Mouse (Mus musculus) midbrain, embryonic 12.5 days (tissue): ENCODE results near the gene Rbms3. TPM values are rescaled to one million over a fixed set of nuclear protein-coding genes. Genes with fewer than 3 reads are reported as not detected.

ENCODE experiments used
- ATAC-seq: fragments of 200-750 bp; cut with Nextera tagmentation; 2 replicates; pipeline ENCODE4 v1.8.0; 2017; ENCODE audit warnings: low read depth, moderate TSS enrichment, moderate library complexity; ENCODE audit not compliant: low FRiP score
- H3K27ac ChIP-seq: fragments of 300-500 bp; sonication (generic); replicated peaks from 2 replicates; pipeline ENCODE4 v1.5.1; 2016; ENCODE audit warnings: mild to moderate bottlenecking
- H3K27me3 ChIP-seq: fragments of 300-500 bp; sonication (generic); 2 replicates; pipeline ENCODE4 v1.6.1; 2016; ENCODE audit warnings: mild to moderate bottlenecking
- H3K36me3 ChIP-seq: fragments of 300-500 bp; sonication (generic); 2 replicates; pipeline ENCODE4 v1.6.1; 2016
- H3K4me1 ChIP-seq: fragments of 300-500 bp; sonication (generic); 2 replicates; pipeline ENCODE4 v1.6.1; 2016
- H3K4me2 ChIP-seq: fragments of 300-500 bp; sonication (generic); replicated peaks from 2 replicates; pipeline ENCODE4 v1.6.1; 2016; ENCODE audit warnings: mild to moderate bottlenecking, moderate library complexity
- H3K4me3 ChIP-seq: fragments of 300-500 bp; sonication (generic); 2 replicates; pipeline ENCODE4 v1.5.1; 2016; ENCODE audit warnings: mild to moderate bottlenecking
- H3K9ac ChIP-seq: fragments of 300-500 bp; sonication (generic); replicated peaks from 2 replicates; pipeline ENCODE4 v1.6.1; 2016; ENCODE audit warnings: mild to moderate bottlenecking, moderate library complexity
- H3K9me3 ChIP-seq: fragments of 300-500 bp; sonication (generic); 2 replicates; pipeline ENCODE4 v1.6.1; 2016; ENCODE audit warnings: mild to moderate bottlenecking
- WGBS: fragments of 180-500 bp; shearing (Covaris S2); methylation state at CpG from one replicate; pipeline ENCODE4 v1.1.7; 2016; 5-methylcytosine and 5-hydroxymethylcytosine counted together
- polyA plus RNA-seq: library from polyadenylated mRNA; unstranded; fragments of >200 nt; fragmentation: Nextera tagmentation; extraction: Ambion mirVana; gene quantifications from 2 replicates; pipeline ENCODE4 v1.2.1, GENCODE M21; 2016

Rbms3 gene
- polyA plus RNA-seq, 1 experiment from 2014 or later: 25.8 TPM

GRCm38 (mm10) chr9:117154590-117154989 is 475.1 kb downstream of the Rbms3 start:
- no peaks in the 10 kb centered on the region for H3K27me3 ChIP-seq
- H3K4me1 ChIP-seq: peaks cover 5% of the 10 kb centered on the region; the same call in 1 of the 2 replicates
- no peak for ATAC-seq
- no peaks in the 10 kb centered on the region for H3K9me3 ChIP-seq
- H3K4me2 ChIP-seq: no peak overlapping the region
- no peaks in the 10 kb centered on the region for H3K36me3 ChIP-seq
- 89% methylated on average over 4 of the region's 4 CpGs for WGBS
- H3K9ac ChIP-seq: no peak overlapping the region
- no peak overlapping the region for H3K4me3 ChIP-seq
- no peak overlapping the region for H3K27ac ChIP-seq

GRCm38 (mm10) chr9:117153686-117154274 is 475.9 kb downstream of the Rbms3 start:
- H3K4me2 ChIP-seq: no peak overlapping the region
- H3K4me3 ChIP-seq: no peak overlapping the region
- no peaks in the 10 kb centered on the region for H3K27me3 ChIP-seq
- ATAC-seq: no peak
- H3K9ac ChIP-seq: no peak overlapping the region
- no peaks in the 10 kb centered on the region for H3K36me3 ChIP-seq
- H3K9me3 ChIP-seq: no peaks in the 10 kb centered on the region
- peaks cover 5% of the 10 kb centered on the region; the same call in 1 of the 2 replicates for H3K4me1 ChIP-seq
- H3K27ac ChIP-seq: peak overlapping the region; percentile 10; the same call in 1 of the 2 replicates
- 73% methylated on average over 20 of the region's 20 CpGs for WGBS

DNA sequence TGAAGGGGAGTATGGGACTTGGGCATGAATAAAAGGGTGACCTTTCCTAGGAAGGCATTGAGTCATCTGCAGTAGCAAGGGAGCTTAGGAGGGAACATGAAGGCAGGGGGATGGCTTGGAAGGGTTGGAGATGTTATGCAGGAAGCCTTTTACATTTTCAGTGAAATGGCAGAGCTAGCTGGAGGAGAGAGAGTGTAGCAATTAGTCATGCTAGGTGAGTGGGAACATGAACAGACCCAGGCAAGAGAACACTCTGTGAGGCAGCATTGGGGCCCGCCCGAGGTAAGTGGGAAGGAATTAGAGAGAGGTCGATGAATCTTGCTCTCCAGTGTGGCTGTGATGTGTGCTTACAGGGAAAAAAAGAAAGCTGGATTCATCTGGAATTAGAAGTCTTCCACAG is 477.8 kb downstream of the Rbms3 start:
- H3K9me3 ChIP-seq: no peaks in the 10 kb centered on the region
- whole genome bisulfite sequencing: 87% methylated on average over 3 of the region's 3 CpGs
- H3K9ac ChIP-seq: no peak overlapping the region
- peaks cover 5% of the 10 kb centered on the region; the same call in 1 of the 2 replicates for H3K4me1 ChIP-seq
- H3K27me3 ChIP-seq: no peaks in the 10 kb centered on the region
- no peak overlapping the region for H3K27ac ChIP-seq
- ATAC-seq: no peak
- H3K4me2 ChIP-seq: no peak overlapping the region
- no peak overlapping the region for H3K4me3 ChIP-seq
- H3K36me3 ChIP-seq: no peaks in the 10 kb centered on the region

DNA sequence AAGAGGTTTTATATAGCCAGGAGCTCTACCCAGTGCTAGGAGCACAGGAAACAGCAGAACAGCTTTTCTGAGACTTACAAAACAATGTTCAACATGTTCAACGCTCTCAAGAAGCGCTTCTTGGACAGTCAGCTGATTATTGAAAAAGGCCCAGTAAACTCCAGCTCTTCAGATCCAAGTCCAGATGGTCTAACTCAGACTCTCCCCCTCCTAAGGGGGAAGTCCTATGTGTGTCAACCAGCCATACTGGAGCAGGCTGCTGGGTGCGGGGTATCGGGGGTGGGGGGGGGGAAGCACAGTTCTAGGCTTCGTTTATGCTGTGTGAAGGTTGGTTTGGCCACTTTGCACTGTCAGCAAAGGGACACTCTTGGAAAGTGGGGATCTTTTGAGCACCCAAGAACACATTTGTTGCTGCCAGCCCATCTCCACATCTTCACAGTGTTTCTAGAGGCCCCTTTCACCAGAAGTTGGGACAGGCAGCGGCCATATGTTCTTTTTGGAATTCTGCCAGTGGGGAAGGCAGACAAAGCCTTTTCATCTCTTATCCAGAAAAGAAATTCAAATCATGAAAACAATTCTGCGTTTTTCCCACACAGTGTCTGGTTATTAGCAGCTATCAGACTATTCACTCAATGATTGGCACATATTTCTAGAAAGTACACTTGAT is 485.5 kb downstream of the Rbms3 start:
- Histone ChIP-seq H3K27ac (no peak overlapping the region), H3K4me1 (0 out of 2 replicates have a peak, but pooled peaks cover 2% of the 10 kb centered on the region), H3K36me3 (no peaks in the 10 kb centered on the region), H3K27me3 (no peaks in the 10 kb centered on the region), H3K9ac (no peak overlapping the region), H3K4me3 (no peak overlapping the region), H3K9me3 (no peaks in the 10 kb centered on the region), H3K4me2 (no peak overlapping the region)
- WGBS: 90% methylated on average over 7 of the region's 7 CpGs
- ATAC-seq: no peak

DNA sequence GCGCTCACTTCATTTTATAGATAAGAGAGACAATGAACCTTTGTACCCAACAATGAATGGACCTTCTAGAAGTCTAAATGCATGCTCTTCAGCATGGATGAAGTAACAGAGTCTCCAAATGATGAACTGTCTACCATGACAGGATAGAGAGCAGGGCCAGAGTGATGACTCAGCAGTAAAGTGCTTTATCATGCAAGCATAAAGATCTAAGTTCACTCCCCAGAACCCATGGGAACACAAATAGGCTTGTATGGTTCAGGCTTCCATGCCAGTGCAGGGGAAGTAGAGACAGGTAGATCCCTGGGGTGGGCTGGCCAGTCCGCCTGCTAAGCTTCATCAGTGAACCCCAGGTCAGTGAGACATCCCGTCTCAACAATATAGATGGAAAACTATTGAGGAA is 489.7 kb downstream of the Rbms3 start:
- no peak overlapping the region for H3K4me2 ChIP-seq
- ATAC-seq: no peak
- no peak overlapping the region for H3K9ac ChIP-seq
- H3K4me3 ChIP-seq: no peak overlapping the region
- no peak overlapping the region for H3K27ac ChIP-seq
- H3K9me3 ChIP-seq: no peaks in the 10 kb centered on the region
- H3K4me1 ChIP-seq: no peaks in the 10 kb centered on the region
- 91% methylated on average over 3 of the region's 3 CpGs for WGBS
- no peaks in the 10 kb centered on the region for H3K27me3 ChIP-seq
- no peaks in the 10 kb centered on the region for H3K36me3 ChIP-seq

DNA sequence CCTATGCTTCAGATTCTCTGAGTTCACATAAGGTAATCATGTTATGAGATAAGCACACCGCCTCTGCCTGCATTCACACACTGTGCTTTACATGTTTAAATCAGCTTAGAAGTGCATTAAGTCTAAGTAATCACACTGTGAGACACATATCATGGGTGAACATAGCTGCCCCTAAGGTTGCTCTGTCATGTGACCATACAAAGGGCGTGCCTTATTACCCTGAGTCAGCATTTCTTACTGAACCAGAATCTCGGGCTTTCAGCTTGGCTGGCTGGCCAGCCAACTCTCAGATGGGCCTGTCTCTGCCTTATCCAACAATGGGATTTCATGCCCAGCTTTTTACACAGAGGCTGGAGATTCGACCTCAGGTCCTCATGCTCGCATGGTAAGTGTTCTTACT is 493.3 kb downstream of the Rbms3 start:
- ATAC-seq: no peak
- H3K9me3 ChIP-seq: no peaks in the 10 kb centered on the region
- no peak overlapping the region for H3K9ac ChIP-seq
- 42% methylated on average over 5 of the region's 5 CpGs for WGBS
- H3K27me3 ChIP-seq: no peaks in the 10 kb centered on the region
- H3K4me3 ChIP-seq: no peak overlapping the region
- H3K4me2 ChIP-seq: no peak overlapping the region
- H3K27ac ChIP-seq: no peak overlapping the region
- H3K4me1 ChIP-seq: no peaks in the 10 kb centered on the region
- H3K36me3 ChIP-seq: no peaks in the 10 kb centered on the region

GRCm38 (mm10) chr9:117134043-117134442 is 495.7 kb downstream of the Rbms3 start:
- Histone ChIP-seq H3K4me2 (no peak overlapping the region), H3K9me3 (no peaks in the 10 kb centered on the region), H3K9ac (no peak overlapping the region), H3K36me3 (no peaks in the 10 kb centered on the region), H3K27me3 (no peaks in the 10 kb centered on the region), H3K27ac (no peak overlapping the region), H3K4me1 (no peaks in the 10 kb centered on the region), H3K4me3 (no peak overlapping the region)
- 50% methylated on average over 2 of the region's 2 CpGs for WGBS
- ATAC-seq: no peak

GRCm38 (mm10) chr9:117126816-117127215 is 502.9 kb downstream of the Rbms3 start:
- no peak overlapping the region for H3K27ac ChIP-seq
- 89% methylated on average over 8 of the region's 8 CpGs for WGBS
- no peak overlapping the region for H3K4me3 ChIP-seq
- no peaks in the 10 kb centered on the region for H3K9me3 ChIP-seq
- no peak overlapping the region for H3K4me2 ChIP-seq
- ATAC-seq: no peak
- no peak overlapping the region for H3K9ac ChIP-seq
- 0 out of 2 replicates have a peak, but pooled peaks cover 3% of the 10 kb centered on the region for H3K4me1 ChIP-seq
- H3K36me3 ChIP-seq: no peaks in the 10 kb centered on the region
- H3K27me3 ChIP-seq: no peaks in the 10 kb centered on the region

- no peak for ATAC-seq
- 86% methylated on average over 6 of the region's 6 CpGs for WGBS
- no peak overlapping the region for H3K9ac ChIP-seq
- H3K9me3 ChIP-seq: no peaks in the 10 kb centered on the region
- H3K27me3 ChIP-seq: no peaks in the 10 kb centered on the region
- H3K36me3 ChIP-seq: no peaks in the 10 kb centered on the region
- H3K4me2 ChIP-seq: no peak overlapping the region
- H3K4me3 ChIP-seq: no peak overlapping the region
- H3K27ac ChIP-seq: no peak overlapping the region
- 0 out of 2 replicates have a peak, but pooled peaks cover 3% of the 10 kb centered on the region for H3K4me1 ChIP-seq
Observed at GRCm38 (mm10) chr9:117125844-117126243, 503.9 kb downstream of the Rbms3 start.

DNA sequence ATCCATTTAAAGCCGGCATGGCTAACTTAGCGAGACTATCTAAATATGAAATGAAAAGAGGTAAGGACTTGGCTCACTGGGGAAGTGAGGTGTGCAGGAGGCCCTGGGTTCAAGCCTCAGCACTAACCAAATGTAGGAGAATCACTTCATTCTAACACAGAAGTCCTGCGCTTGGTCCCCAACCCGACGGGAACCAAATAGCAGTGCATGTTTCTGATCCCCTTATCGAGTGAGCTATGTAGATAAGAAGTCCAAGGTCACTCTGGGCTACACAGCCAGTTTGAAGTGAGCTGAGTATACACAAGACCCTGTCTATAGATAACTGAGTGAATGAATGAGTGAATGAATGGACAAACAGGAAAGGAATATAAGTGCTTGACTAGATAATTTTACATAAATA is 508.1 kb downstream of the Rbms3 start:
- H3K27ac ChIP-seq: no peak overlapping the region
- 91% methylated on average over 6 of the region's 6 CpGs for WGBS

DNA sequence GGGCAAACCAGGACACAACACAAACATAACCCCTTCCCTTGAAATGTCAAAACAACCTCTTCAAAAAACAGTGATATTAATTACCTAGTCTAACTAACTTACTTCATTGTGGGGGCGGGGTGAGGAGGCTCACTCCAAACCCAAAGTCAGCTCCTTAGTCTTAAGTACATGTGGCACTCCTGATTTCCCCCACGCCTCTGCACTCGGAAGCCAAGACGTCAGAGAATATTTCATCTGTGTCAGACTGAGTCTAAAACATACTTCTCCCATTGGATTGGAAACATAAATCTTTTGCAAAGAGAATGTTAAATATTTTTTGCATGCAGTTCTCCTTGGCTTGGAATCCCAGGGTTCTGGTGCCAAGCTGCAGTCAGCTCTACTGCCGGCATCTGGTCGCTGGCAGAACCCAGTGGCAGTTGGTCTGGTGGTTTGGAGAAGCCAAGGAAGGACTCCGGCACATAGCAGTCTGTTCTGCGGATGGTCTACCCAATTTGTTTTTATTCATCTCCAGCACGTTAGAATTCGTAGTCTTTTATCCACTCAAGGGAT is 512.5 kb downstream of the Rbms3 start:
- H3K4me3 ChIP-seq: no peak overlapping the region
- H3K9ac ChIP-seq: no peak overlapping the region
- no peaks in the 10 kb centered on the region for H3K27me3 ChIP-seq
- ATAC-seq: no peak
- H3K36me3 ChIP-seq: no peaks in the 10 kb centered on the region
- H3K9me3 ChIP-seq: no peaks in the 10 kb centered on the region
- no peaks in the 10 kb centered on the region for H3K4me1 ChIP-seq
- no peak overlapping the region for H3K4me2 ChIP-seq
- no peak overlapping the region for H3K27ac ChIP-seq
- 90% methylated on average over 10 of the region's 10 CpGs for WGBS

More for the DNA sequence above, 508.1 kb downstream of the Rbms3 start:
- Histone ChIP-seq H3K27me3 (no peaks in the 10 kb centered on the region), H3K4me1 (no peaks in the 10 kb centered on the region), H3K9ac (no peak overlapping the region), H3K9me3 (no peaks in the 10 kb centered on the region), H3K36me3 (no peaks in the 10 kb centered on the region), H3K4me2 (no peak overlapping the region), H3K4me3 (no peak overlapping the region)
- ATAC-seq: no peak

DNA sequence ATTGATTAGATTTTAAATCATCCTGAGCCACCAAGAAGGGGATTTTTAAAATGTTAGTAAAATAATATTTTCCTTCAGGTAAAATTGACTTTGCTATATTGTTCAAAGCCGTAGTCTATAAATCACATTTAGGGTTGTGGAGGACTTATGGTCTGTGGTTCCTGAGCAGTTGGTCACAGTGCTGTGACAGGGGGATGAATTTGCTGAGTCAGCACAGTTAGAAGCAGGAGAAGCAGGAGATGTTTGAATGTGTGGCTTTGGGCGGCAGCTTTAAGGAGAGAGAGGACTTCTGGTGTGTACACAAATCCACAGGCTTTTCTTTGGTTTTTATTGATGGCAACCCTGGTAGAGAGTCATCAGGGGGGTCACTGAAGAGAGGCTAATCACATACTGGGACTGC is 514.1 kb downstream of the Rbms3 start:
- H3K9me3 ChIP-seq: no peaks in the 10 kb centered on the region
- no peak overlapping the region for H3K4me2 ChIP-seq
- H3K36me3 ChIP-seq: no peaks in the 10 kb centered on the region
- no peaks in the 10 kb centered on the region for H3K27me3 ChIP-seq
- ATAC-seq: no peak
- no peak overlapping the region for H3K4me3 ChIP-seq
- no peaks in the 10 kb centered on the region for H3K4me1 ChIP-seq
- 73% methylated on average over 2 of the region's 2 CpGs for WGBS
- H3K9ac ChIP-seq: no peak overlapping the region
- no peak overlapping the region for H3K27ac ChIP-seq
